Mouse (Mus musculus): ENCODE data around the gene Plekhg5. TPM values are rescaled to one million over a fixed set of nuclear protein-coding genes. Genes with fewer than 3 reads are reported as not detected.

Gene Plekhg5
- polyA plus RNA-seq, 1 experiment: 22.2 TPM

- 85% methylated on average over 9 of the region's 9 CpGs for WGBS
- Histone ChIP-seq H3K4me3 (ENCODE audit: insufficient read depth, low read depth, low read length) (no peak overlapping the region), H3K27me3 (replicated peaks; ENCODE audit: control insufficient read depth, insufficient read depth, low read length) (no peaks in the 10 kb centered on the region), H3K27ac (ENCODE audit: insufficient read depth, low read depth, low read length) (no peak overlapping the region), H3K36me3 (ENCODE audit: control insufficient read depth, insufficient read depth, low read length) (peaks cover 5% of the 10 kb centered on the region; the same call in 1 of the 2 replicates), H3K4me1 (ENCODE audit: control insufficient read depth, insufficient read depth, low read length) (no peaks in the 10 kb centered on the region)
- no peak for TF ChIP-seq CTCF (conservative IDR thresholded peaks at IDR 0.05; ENCODE audit: insufficient read depth, insufficient read length, low read depth, low read length)
- DNase-seq: no peak
These were observed 45.2 kb downstream of the Plekhg5 start for GRCm38 (mm10) chr4:152117538-152117937.

- Histone ChIP-seq H3K4me1 (ENCODE audit: control insufficient read depth, insufficient read depth, low read length) (no peaks in the 10 kb centered on the region), H3K36me3 (ENCODE audit: control insufficient read depth, insufficient read depth, low read length) (no peaks in the 10 kb centered on the region), H3K27ac (ENCODE audit: insufficient read depth, low read depth, low read length) (no peak overlapping the region), H3K4me3 (ENCODE audit: insufficient read depth, low read depth, low read length) (no peak overlapping the region), H3K27me3 (replicated peaks; ENCODE audit: control insufficient read depth, insufficient read depth, low read length) (no peaks in the 10 kb centered on the region)
- WGBS: 31% methylated on average over 39 of the region's 39 CpGs
- peak; percentile 57 for DNase-seq
- TF ChIP-seq CTCF (conservative IDR thresholded peaks at IDR 0.05; ENCODE audit: insufficient read depth, insufficient read length, low read depth, low read length) (peak; percentile 45), POLR2A (IDR thresholded peaks at IDR 0.05; ENCODE audit: low read depth, low read length) (no peak)
These were observed 47.3 kb downstream of the Plekhg5 start for GRCm38 (mm10) chr4:152119396-152120292.

GRCm38 (mm10) chr4:152120311-152121182 lies 48.2 kb downstream of the Plekhg5 start:
- no peak for DNase-seq
- no peak overlapping the region for H3K27ac ChIP-seq (ENCODE audit: insufficient read depth, low read depth, low read length)
- no peaks in the 10 kb centered on the region for H3K36me3 ChIP-seq (ENCODE audit: control insufficient read depth, insufficient read depth, low read length)
- H3K4me1 ChIP-seq (ENCODE audit: control insufficient read depth, insufficient read depth, low read length): no peaks in the 10 kb centered on the region
- 27% methylated on average over 31 of the region's 31 CpGs for WGBS
- TF ChIP-seq POLR2A (IDR thresholded peaks at IDR 0.05; ENCODE audit: low read depth, low read length): no peak
- TF ChIP-seq CTCF (conservative IDR thresholded peaks at IDR 0.05; ENCODE audit: insufficient read depth, insufficient read length, low read depth, low read length): no peak
- H3K4me3 ChIP-seq (ENCODE audit: insufficient read depth, low read depth, low read length): no peak overlapping the region
- no peaks in the 10 kb centered on the region for H3K27me3 ChIP-seq (replicated peaks; ENCODE audit: control insufficient read depth, insufficient read depth, low read length)

GRCm38 (mm10) chr4:152121183-152121505 lies 48.8 kb downstream of the Plekhg5 start:
- no peak for DNase-seq
- TF ChIP-seq POLR2A (IDR thresholded peaks at IDR 0.05; ENCODE audit: low read depth, low read length) (no peak), CTCF (conservative IDR thresholded peaks at IDR 0.05; ENCODE audit: insufficient read depth, insufficient read length, low read depth, low read length) (no peak)
- 29% methylated on average over 12 of the region's 12 CpGs for WGBS
- H3K4me1 ChIP-seq (ENCODE audit: control insufficient read depth, insufficient read depth, low read length): no peaks in the 10 kb centered on the region
- H3K27me3 ChIP-seq (replicated peaks; ENCODE audit: control insufficient read depth, insufficient read depth, low read length): no peaks in the 10 kb centered on the region
- no peak overlapping the region for H3K27ac ChIP-seq (ENCODE audit: insufficient read depth, low read depth, low read length)
- no peaks in the 10 kb centered on the region for H3K36me3 ChIP-seq (ENCODE audit: control insufficient read depth, insufficient read depth, low read length)
- no peak overlapping the region for H3K4me3 ChIP-seq (ENCODE audit: insufficient read depth, low read depth, low read length)

DNA sequence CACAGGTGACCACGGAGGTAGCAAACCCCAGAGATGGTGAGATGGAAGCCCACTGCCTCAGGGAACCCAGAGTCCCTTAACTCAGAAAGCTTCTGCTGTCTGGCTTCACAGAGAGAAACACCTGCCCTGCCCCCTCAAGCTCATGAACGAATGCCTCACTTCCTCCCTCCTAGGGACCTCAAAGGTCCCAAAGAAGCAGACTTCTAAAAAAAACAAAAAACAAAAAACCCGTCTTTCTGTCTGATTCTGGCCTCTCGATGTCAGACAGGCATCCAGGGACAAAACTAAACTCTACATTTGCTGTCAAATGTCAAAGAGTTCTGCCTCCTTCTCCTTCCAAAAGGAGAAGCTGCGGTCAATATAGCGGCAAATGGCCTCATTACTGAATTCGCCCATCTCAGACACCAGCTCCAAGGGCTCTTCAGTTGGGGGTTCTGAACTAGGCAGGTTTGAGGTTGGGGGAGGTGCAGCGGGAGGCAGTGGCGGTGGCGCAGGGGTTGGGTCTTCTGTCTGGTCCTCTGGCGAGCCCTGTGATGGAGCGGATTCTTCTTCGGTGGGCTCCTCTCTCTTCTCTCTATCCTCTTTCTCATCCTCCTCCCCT lies 52.2 kb downstream of the Plekhg5 start:
- WGBS: 68% methylated on average over 13 of the region's 13 CpGs
- Histone ChIP-seq H3K27me3 (replicated peaks; ENCODE audit: control insufficient read depth, insufficient read depth, low read length) (no peaks in the 10 kb centered on the region), H3K4me1 (ENCODE audit: control insufficient read depth, insufficient read depth, low read length) (peaks cover 3% of the 10 kb centered on the region; the same call in 1 of the 2 replicates), H3K4me3 (ENCODE audit: insufficient read depth, low read depth, low read length) (no peak overlapping the region), H3K36me3 (ENCODE audit: control insufficient read depth, insufficient read depth, low read length) (no peaks in the 10 kb centered on the region), H3K27ac (ENCODE audit: insufficient read depth, low read depth, low read length) (no peak overlapping the region)
- DNase-seq: no peak
- TF ChIP-seq POLR2A (IDR thresholded peaks at IDR 0.05; ENCODE audit: low read depth, low read length): no peak
- no peak for TF ChIP-seq CTCF (conservative IDR thresholded peaks at IDR 0.05; ENCODE audit: insufficient read depth, insufficient read length, low read depth, low read length)

DNA sequence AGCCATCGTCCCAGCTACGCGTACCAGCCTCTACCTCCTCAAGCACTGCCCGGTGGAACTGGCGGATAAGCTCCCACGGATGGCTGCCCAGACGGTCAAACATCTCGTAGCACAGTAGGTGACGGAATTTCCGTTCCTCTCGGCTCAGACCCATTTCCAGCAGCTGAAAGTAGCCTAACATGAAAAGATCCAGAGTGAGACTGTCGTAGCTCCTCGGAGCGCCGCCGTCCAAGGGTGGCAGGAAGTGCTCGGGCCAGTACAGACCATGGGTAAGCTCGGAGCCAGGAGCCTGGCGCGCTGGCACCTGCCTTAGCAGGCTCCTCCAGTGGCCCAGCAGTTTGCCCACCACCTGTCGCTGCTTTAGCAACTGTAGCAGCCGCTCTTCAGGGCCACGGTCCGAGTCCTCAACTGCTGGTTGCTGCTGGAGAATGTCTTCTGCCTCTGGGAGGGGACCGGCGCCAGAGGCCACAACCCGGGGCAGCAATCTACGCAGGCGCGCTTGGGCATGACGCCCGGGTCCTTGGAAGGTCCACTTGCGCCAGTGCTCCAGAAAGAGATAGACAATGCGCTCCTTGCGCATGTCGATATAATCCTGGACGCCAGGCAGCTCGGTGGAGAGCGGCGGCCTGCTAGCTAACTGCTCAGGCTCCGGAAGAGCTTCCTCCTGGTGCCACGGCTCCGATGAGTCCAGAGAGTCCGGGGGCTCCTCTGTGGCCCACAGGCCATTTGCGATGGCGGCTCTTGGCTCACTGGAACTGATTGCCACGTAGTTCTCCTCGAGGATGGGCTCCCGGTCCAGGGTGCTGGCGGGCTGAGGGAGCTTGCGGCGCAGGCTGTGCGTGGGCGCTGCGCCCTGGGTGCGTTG lies 53.1 kb downstream of the Plekhg5 start:
- WGBS: 47% methylated on average over 56 of the region's 56 CpGs
- no peak overlapping the region for H3K27ac ChIP-seq (ENCODE audit: insufficient read depth, low read depth, low read length)
- peaks cover 10% of the 10 kb centered on the region; the same call in 1 of the 2 replicates for H3K4me1 ChIP-seq (ENCODE audit: control insufficient read depth, insufficient read depth, low read length)
- TF ChIP-seq POLR2A (IDR thresholded peaks at IDR 0.05; ENCODE audit: low read depth, low read length): no peak
- TF ChIP-seq CTCF (conservative IDR thresholded peaks at IDR 0.05; ENCODE audit: insufficient read depth, insufficient read length, low read depth, low read length): no peak
- H3K4me3 ChIP-seq (ENCODE audit: insufficient read depth, low read depth, low read length): peak overlapping the region; percentile 18; the same call in 1 of the 2 replicates
- no peaks in the 10 kb centered on the region for H3K27me3 ChIP-seq (replicated peaks; ENCODE audit: control insufficient read depth, insufficient read depth, low read length)
- no peaks in the 10 kb centered on the region for H3K36me3 ChIP-seq (ENCODE audit: control insufficient read depth, insufficient read depth, low read length)
- DNase-seq: peak; percentile 33

Data from kidney, adult 2 months (tissue).